Mouse (Mus musculus) leukemia stem cell, adult 10-12 weeks (primary cell): ENCODE data around the gene Nit1. TPM values are rescaled to one million over a fixed set of nuclear protein-coding genes. Genes with fewer than 3 reads are reported as not detected.

ENCODE experiments used
- polyA plus RNA-seq: library from polyadenylated mRNA; stranded (reverse); fragments of >175 nt; gene quantifications from 2 replicates; pipeline ENCODE4 v1.2.3, GENCODE M21; 2012; ENCODE audit warnings: low replicate concordance

Nit1 gene
- polyA plus RNA-seq: 4.9 and 11.5 TPM in 2 replicates

GRCm38 (mm10) chr1:171345225-171346094 lies at the start of gene Nit1, which contains the start of gene Pfdn2:
Gene Nit1, minus strand, starts transcription at chr1:171345646.
Gene Pfdn2, plus strand, starts transcription at chr1:171345670.

GRCm38 (mm10) chr1:171388376-171389102 lies 43.1 kb upstream of the Nit1 start, which contains the start of gene Arhgap30:
Gene Arhgap30, plus strand, starts transcription at chr1:171388954.

GRCm38 (mm10) chr1:171369845-171370556 lies 24.6 kb upstream of the Nit1 start, which contains the start of gene Nectin4:
Gene Nectin4, plus strand, starts transcription at chr1:171370099.

GRCm38 (mm10) chr1:171360656-171361055 lies 15.2 kb upstream of the Nit1 start, which contains the start of gene Klhdc9:
Gene Klhdc9, minus strand, starts transcription at chr1:171360798.

GRCm38 (mm10) chr1:171328839-171329432 lies 16.5 kb downstream of the Nit1 start, which contains the start of gene Dedd:
Gene Dedd, plus strand, starts transcription at chr1:171329145.

GRCm38 (mm10) chr1:171294298-171295062 lies 51.0 kb downstream of the Nit1 start, which contains the start of gene Ufc1:
Gene Ufc1, minus strand, starts transcription at chr1:171295024.

Other genes starting within 250 kb of the Nit1 start
- 0.93 and 2.2 TPM in 2 replicates for gene Cfap126, start 231.7 kb downstream of the Nit1 start, polyA plus RNA-seq
- gene Sdhc, start 195.0 kb downstream of the Nit1 start, polyA plus RNA-seq: 3.4 and 36.9 TPM in 2 replicates
- gene Mpz, start 194.9 kb downstream of the Nit1 start, polyA plus RNA-seq: not detected in 2 replicates
- 0.62 and 0.98 TPM in 2 replicates for gene Pcp4l1, start 149.4 kb downstream of the Nit1 start, polyA plus RNA-seq
- not detected in 2 replicates for gene Nr1i3, start 131.7 kb downstream of the Nit1 start, polyA plus RNA-seq
- gene Tomm40l, start 123.1 kb downstream of the Nit1 start, polyA plus RNA-seq: 26.4 and 37.3 TPM in 2 replicates
- gene Apoa2, start 120.6 kb downstream of the Nit1 start, polyA plus RNA-seq: not detected in 2 replicates
- gene Fcer1g, start 111.3 kb downstream of the Nit1 start, polyA plus RNA-seq: 4.7 and 8.4 TPM in 2 replicates
- gene Adamts4, start 95.2 kb downstream of the Nit1 start, polyA plus RNA-seq: 0.84 and 2.4 TPM in 2 replicates
- 38.4 and 41.1 TPM in 2 replicates for gene Ndufs2, start 94.3 kb downstream of the Nit1 start, polyA plus RNA-seq
- gene B4galt3, start 75.3 kb downstream of the Nit1 start, polyA plus RNA-seq: 42.5 and 71.9 TPM in 2 replicates
- gene Ppox, start 64.5 kb downstream of the Nit1 start, polyA plus RNA-seq: 169 and 176 TPM in 2 replicates
- 127 and 157 TPM in 2 replicates for gene Usp21, start 57.7 kb downstream of the Nit1 start, polyA plus RNA-seq
- gene Ufc1, start 50.6 kb downstream of the Nit1 start, polyA plus RNA-seq: 14.2 and 23.6 TPM in 2 replicates
- gene Dedd, start 16.5 kb downstream of the Nit1 start, polyA plus RNA-seq: 5.3 and 15.7 TPM in 2 replicates
- 5.4 and 7.4 TPM in 2 replicates for gene Pfdn2, start within 50 bp of the Nit1 start, polyA plus RNA-seq
- 0.22 and 0.81 TPM in 2 replicates for gene Klhdc9, start 15.2 kb upstream of the Nit1 start, polyA plus RNA-seq
- gene Nectin4, start 24.5 kb upstream of the Nit1 start, polyA plus RNA-seq: 0.87 and 1.1 TPM in 2 replicates
- 30.2 and 30.6 TPM in 2 replicates for gene Arhgap30, start 43.3 kb upstream of the Nit1 start, polyA plus RNA-seq
- 16.5 and 28.1 TPM in 2 replicates for gene Usf1, start 65.7 kb upstream of the Nit1 start, polyA plus RNA-seq
- gene Tstd1, start 73.2 kb upstream of the Nit1 start, polyA plus RNA-seq: not detected in 2 replicates
- gene F11r, start 91.9 kb upstream of the Nit1 start, polyA plus RNA-seq: 0.45 and 8.3 TPM in 2 replicates
- gene Alyref2, start 157.8 kb upstream of the Nit1 start, polyA plus RNA-seq: 5.6 and 7.1 TPM in 2 replicates
- gene Itln1, start 189.6 kb upstream of the Nit1 start, polyA plus RNA-seq: not detected in 2 replicates
- gene Cd244a, start 213.5 kb upstream of the Nit1 start, polyA plus RNA-seq: 0.30 TPM in 1 of 2 replicates, not detected in the other